Mouse (Mus musculus) intestine, embryonic 16.5 days (tissue): ENCODE measurements around the gene Azi2. TPM values are rescaled to one million over a fixed set of nuclear protein-coding genes. Genes with fewer than 3 reads are reported as not detected.

Experiments used
- ATAC-seq: fragments of 200-750 bp; cut with Nextera tagmentation; 2 replicates; pipeline ENCODE4 v1.8.0; 2017; ENCODE audit warnings: moderate TSS enrichment, moderate library complexity
- H3K27ac ChIP-seq: fragments of 300-500 bp; sonication (generic); 2 replicates; pipeline ENCODE4 v1.5.1; 2014; ENCODE audit warnings: mild to moderate bottlenecking, low read length
- H3K27me3 ChIP-seq: fragments of 300-500 bp; sonication (generic); replicated peaks from 2 replicates; pipeline ENCODE4 v1.6.1; 2014; ENCODE audit warnings: low read length, control low read depth, mixed read lengths; ENCODE audit not compliant: control insufficient read depth, insufficient read depth
- H3K36me3 ChIP-seq: fragments of 300-500 bp; sonication (generic); 2 replicates; pipeline ENCODE4 v1.6.1; 2014; ENCODE audit warnings: low read length, control low read depth; ENCODE audit not compliant: control insufficient read depth, insufficient read depth
- H3K4me1 ChIP-seq: fragments of 300-500 bp; sonication (generic); 2 replicates; pipeline ENCODE4 v1.6.1; 2014; ENCODE audit warnings: low read length, control low read depth, mixed read lengths; ENCODE audit not compliant: control insufficient read depth, insufficient read depth
- H3K4me2 ChIP-seq: fragments of 300-500 bp; sonication (generic); 2 replicates; pipeline ENCODE4 v1.6.1; 2014; ENCODE audit warnings: low read depth, low read length, control low read depth
- H3K4me3 ChIP-seq: fragments of 300-500 bp; sonication (generic); 2 replicates; pipeline ENCODE4 v1.5.1; 2014; ENCODE audit warnings: mild to moderate bottlenecking, low read length
- H3K9ac ChIP-seq: fragments of 300-500 bp; sonication (generic); 2 replicates; pipeline ENCODE4 v1.6.1; 2014; ENCODE audit warnings: low read depth, low read length
- H3K9me3 ChIP-seq: fragments of 300-500 bp; sonication (generic); 2 replicates; pipeline ENCODE4 v1.6.1; 2016; ENCODE audit warnings: low read length, control low read depth; ENCODE audit not compliant: control insufficient read depth
- WGBS: fragments of 180-500 bp; shearing (Covaris S2); extraction: QIAGEN DNeasy Blood & Tissue Kit; methylation state at CpG from one replicate; pipeline ENCODE4 v1.1.7; 2014; 5-methylcytosine and 5-hydroxymethylcytosine counted together
- microRNA-seq: library from miRNA; unstranded; fragments of <30 nt; microRNA quantifications from one replicate; pipeline ENCODE4, GENCODE M21; 2016
- polyA plus RNA-seq: library from polyadenylated mRNA; unstranded; fragments of >200 nt; fragmentation: Nextera tagmentation; extraction: Ambion mirVana; gene quantifications from 2 replicates; pipeline ENCODE4 v1.2.1, GENCODE M21; 2015

Azi2 gene
- polyA plus RNA-seq, 1 experiment from 2014 or later = 68.3 TPM

GRCm38 (mm10) chr9:118109697-118110359, 69.5 kb downstream of the Azi2 start:
- Histone ChIP-seq H3K9ac (no peak overlapping the region), H3K27ac (no peak overlapping the region), H3K27me3 (no peaks in the 10 kb centered on the region), H3K9me3 (no peaks in the 10 kb centered on the region), H3K4me3 (no peak overlapping the region), H3K4me1 (no peaks in the 10 kb centered on the region), H3K4me2 (no peak overlapping the region), H3K36me3 (no peaks in the 10 kb centered on the region)
- no peak for ATAC-seq
- 86% methylated on average over 7 of the region's 7 CpGs for WGBS

GRCm38 (mm10) chr9:118110360-118110710, 70.0 kb downstream of the Azi2 start:
- Histone ChIP-seq H3K9me3 (no peaks in the 10 kb centered on the region), H3K27ac (no peak overlapping the region), H3K4me1 (no peaks in the 10 kb centered on the region), H3K4me3 (no peak overlapping the region), H3K9ac (no peak overlapping the region), H3K27me3 (no peaks in the 10 kb centered on the region), H3K36me3 (no peaks in the 10 kb centered on the region), H3K4me2 (no peak overlapping the region)
- ATAC-seq = no peak
- WGBS = 59% methylated on average over 2 of the region's 2 CpGs

Small RNA genes within 50 kb of the gene (microRNA-seq; reads per million reads assigned to microRNA genes)
- gene Gm22008 = not detected

Other genes with a start within 250 kb of the Azi2 start
- gene Cmc1, start 109.7 kb downstream of the Azi2 start, polyA plus RNA-seq = 57.6 and 69.8 TPM in 2 replicates